Mouse (Mus musculus): Measurements from ENCODE around the gene Mstn.

Gene Mstn

DNA sequence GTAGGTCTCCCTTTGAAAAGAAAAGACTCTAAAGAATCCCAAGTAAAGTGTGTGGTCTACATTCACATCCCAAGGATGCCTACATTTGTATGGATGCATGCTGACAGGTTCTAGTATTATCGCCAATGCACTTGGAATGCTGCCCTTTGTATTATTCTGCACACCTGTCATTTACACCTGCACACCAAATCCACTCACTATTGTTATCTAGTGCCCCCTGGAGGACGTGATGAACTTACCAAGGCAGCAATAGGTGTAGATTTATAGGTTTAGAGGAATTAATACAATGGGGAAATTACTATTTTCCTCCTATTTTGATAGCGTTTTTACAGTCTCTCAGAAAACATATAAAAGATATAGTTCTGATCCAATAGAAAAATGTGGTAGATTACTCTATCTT lies 31.7 kb downstream of the Mstn start:
- in situ Hi-C loops (cut with MboI, MseI) = loop anchor here (10.0 kb wide), 1 partner anchor 282 kb away; no protein-coding TSS in a partner anchor

DNA sequence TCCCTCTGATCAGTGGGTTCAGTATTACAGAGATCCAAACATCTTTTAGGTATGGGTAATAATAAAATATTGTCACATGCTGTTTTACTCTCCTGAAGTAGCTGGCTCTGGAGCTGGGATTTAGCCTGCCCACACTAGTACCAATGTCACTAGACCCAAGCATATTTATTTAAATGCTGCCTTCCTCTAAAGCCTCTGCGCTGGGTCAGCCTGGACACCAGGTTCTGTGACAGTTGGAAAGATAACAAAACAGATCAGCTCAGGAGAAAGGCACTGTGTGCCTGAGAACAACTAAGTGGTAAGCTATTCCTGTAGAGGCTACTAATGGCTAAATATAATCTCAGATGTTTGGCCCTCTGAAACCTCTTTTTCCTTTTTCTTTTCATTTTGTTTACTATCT lies 49.1 kb downstream of the Mstn start:
- in situ Hi-C loops (cut with MboI, MseI) = loop anchor here (10.0 kb wide), 1 partner anchor 404 kb away; no protein-coding TSS in a partner anchor
